In genomic region chr11:6519491-6520033, GRCm38 (mm10) we compare ENCODE assay signal across 10 mouse cellular contexts. TPM values are rescaled to one million over a fixed set of nuclear protein-coding genes. Genes with fewer than 3 reads are reported as not detected.
DNase-seq lines count a peak whose midpoint lies in the region; ATAC-seq and TF ChIP-seq lines count a peak whose summit lies in the region.
"Had no signal": no experiment of that assay in that cellular context is flagged by ENCODE, and none has a peak within 500 bp of the region (broad histone marks: within the 10 kb centered on the region; RNA-seq: fewer than 3 reads in every experiment).

No protein-coding gene starts in this region.

- H3K9me3 ChIP-seq in liver, embryonic 16.5 days (replicated peaks; ENCODE audit: control insufficient read depth, low read length): no peaks in the 10 kb centered on the region
- H3K9me3 ChIP-seq in midbrain, embryonic 13.5 days: no peaks in the 10 kb centered on the region
- H3K9me3 ChIP-seq: embryonic facial prominence, embryonic 10.5 days had no signal

- no peak overlapping the region for H3K27ac ChIP-seq in gastrocnemius, adult 2 months
- peak overlapping the region; percentile 71 for H3K27ac ChIP-seq in liver, embryonic 16.5 days (ENCODE audit: low read length)
- no peak overlapping the region for H3K27ac ChIP-seq in midbrain, embryonic 13.5 days
- H3K27ac ChIP-seq: embryonic facial prominence, embryonic 10.5 days; hindbrain, postnatal 0 days had no signal

- H3K27me3 ChIP-seq in liver, embryonic 16.5 days (ENCODE audit: control insufficient read depth, insufficient read depth, low read depth, low read length): no peaks in the 10 kb centered on the region
- no peaks in the 10 kb centered on the region for H3K27me3 ChIP-seq in splenic B cell, adult 2 months (ENCODE audit: control insufficient read depth, insufficient read depth, low read length, poor library complexity, severe bottlenecking)
- H3K27me3 ChIP-seq in midbrain, embryonic 13.5 days: no peaks in the 10 kb centered on the region

- peak overlapping the region; percentile 25; the same call in 1 of the 2 replicates for H3K9ac ChIP-seq in liver, embryonic 16.5 days (ENCODE audit: low read depth, low read length)
- H3K9ac ChIP-seq in midbrain, embryonic 13.5 days (replicated peaks): no peak overlapping the region

- intact Hi-C loops in gastrocnemius, adult 2 months (cut with DNase I): no loop called here
- intact Hi-C loops in gastrocnemius, postnatal 14 days (cut with DNase I; ENCODE audit: low total_unique reads): no loop called here

- H3K4me1 ChIP-seq in liver, embryonic 16.5 days (ENCODE audit: control insufficient read depth, low read depth, low read length): peaks cover 3% of the 10 kb centered on the region; the same call in 1 of the 2 replicates
- 0 out of 2 replicates have a peak, but pooled peaks cover 4% of the 10 kb centered on the region for H3K4me1 ChIP-seq in midbrain, embryonic 13.5 days (replicated peaks)

- 12% methylated on average over 11 of the region's 11 CpGs for WGBS in liver, embryonic 16.5 days (ENCODE audit: insufficient replicate concordance)
- WGBS in midbrain, embryonic 13.5 days: 78% methylated on average over 11 of the region's 11 CpGs

- no peak for TF ChIP-seq CTCF in gastrocnemius, adult 2 months (IDR thresholded peaks at IDR 0.05)

- no peak for DNase-seq in gastrocnemius, adult 2 months
- DNase-seq in gastrocnemius, postnatal 14 days: no peak
- peak; percentile 24 for DNase-seq in T-cell, adult 2 months (ENCODE audit: low spot score)
- DNase-seq in splenic B cell, adult 2 months (ENCODE audit: low read depth, low spot score): peak; percentile 72
- DNase-seq in urinary bladder, adult 2 months (ENCODE audit: low spot score): no peak
- no peak for DNase-seq in adrenal gland, adult 2 months

- H3K36me3 ChIP-seq in liver, embryonic 16.5 days (ENCODE audit: control insufficient read depth, insufficient read depth): peaks cover under 1% of the 10 kb centered on the region
- H3K36me3 ChIP-seq in splenic B cell, adult 2 months (ENCODE audit: control insufficient read depth, insufficient read depth, low read length, poor library complexity, severe bottlenecking): peaks cover 18% of the 10 kb centered on the region
- peaks cover 7% of the 10 kb centered on the region for H3K36me3 ChIP-seq in midbrain, embryonic 13.5 days

- peak overlapping the region; percentile 47 for H3K4me3 ChIP-seq in gastrocnemius, adult 2 months
- peak overlapping the region; percentile 42 for H3K4me3 ChIP-seq in liver, embryonic 16.5 days (ENCODE audit: low read depth, low read length)
- H3K4me3 ChIP-seq in midbrain, embryonic 13.5 days (replicated peaks): no peak overlapping the region
- H3K4me3 ChIP-seq: embryonic facial prominence, embryonic 10.5 days had no signal

- 0 out of 2 replicates have a peak overlapping the region, but pooled peaks have one; percentile 8 for H3K4me2 ChIP-seq in liver, embryonic 16.5 days (ENCODE audit: low read depth, low read length)
- H3K4me2 ChIP-seq in midbrain, embryonic 13.5 days (replicated peaks): no peak overlapping the region

- peak; percentile 55 for ATAC-seq in liver, embryonic 16.5 days (ENCODE audit: low read depth)
- no peak for ATAC-seq in midbrain, embryonic 13.5 days
- ATAC-seq: hindbrain, postnatal 0 days had no signal

RNA-seq across cellular contexts. Expression of gene Myo1g, which starts 1.2 kb away (rescaled TPM):
- under 1 TPM; 0.36 to 0.56 TPM for total RNA-seq in gastrocnemius, adult 2 months (2021)
- total RNA-seq in gastrocnemius, postnatal 14 days (2021): 1 to 10 TPM in 1 of 2 experiments, under 1 TPM in 1; 0.94 to 1.2 TPM
- polyA plus RNA-seq in liver, embryonic 16.5 days (2015; fragmentation: Nextera tagmentation; extraction: Ambion mirVana): 8.5 and 8.7 TPM in 2 replicates
- 0.27 and 0.32 TPM in 2 replicates for polyA plus RNA-seq in midbrain, embryonic 13.5 days (2015; fragmentation: Nextera tagmentation; extraction: Ambion mirVana)
- 10.1 and 12.6 TPM in 2 replicates for polyA plus RNA-seq in urinary bladder, adult 2 months (2012; rRNA removed)
- total RNA-seq in adrenal gland, adult 2 months (2021): 1 to 10 TPM; 2.1 to 2.6 TPM
- polyA plus RNA-seq in adrenal gland, adult 2 months (2012; rRNA removed): 3.8 and 4.7 TPM in 2 replicates

RNA-seq across cellular contexts. Expression of gene Ccm2, which starts 27.1 kb away (rescaled TPM):
- total RNA-seq in gastrocnemius, adult 2 months (2021): 10 to 100 TPM; 20.8 to 23.8 TPM
- 10 to 100 TPM; 20.8 to 21.6 TPM for total RNA-seq in gastrocnemius, postnatal 14 days (2021)
- polyA plus RNA-seq in liver, embryonic 16.5 days (2015; fragmentation: Nextera tagmentation; extraction: Ambion mirVana): 34.5 and 36.0 TPM in 2 replicates
- 82.4 and 87.8 TPM in 2 replicates for polyA plus RNA-seq in midbrain, embryonic 13.5 days (2015; fragmentation: Nextera tagmentation; extraction: Ambion mirVana)
- 66.1 and 77.6 TPM in 2 replicates for polyA plus RNA-seq in urinary bladder, adult 2 months (2012; rRNA removed)
- total RNA-seq in adrenal gland, adult 2 months (2021): 10 to 100 TPM; 38.8 to 47.9 TPM
- polyA plus RNA-seq in adrenal gland, adult 2 months (2012; rRNA removed): 47.0 and 48.1 TPM in 2 replicates

RNA-seq across cellular contexts. Expression of gene Purb, which starts 43.8 kb away (rescaled TPM):
- total RNA-seq in gastrocnemius, adult 2 months (2021): 10 to 100 TPM; 19.9 to 23.5 TPM
- total RNA-seq in gastrocnemius, postnatal 14 days (2021): 10 to 100 TPM; 28.5 to 37.4 TPM
- 7.3 TPM in 2 replicates for polyA plus RNA-seq in liver, embryonic 16.5 days (2015; fragmentation: Nextera tagmentation; extraction: Ambion mirVana)
- polyA plus RNA-seq in midbrain, embryonic 13.5 days (2015; fragmentation: Nextera tagmentation; extraction: Ambion mirVana): 12.7 and 13.9 TPM in 2 replicates
- polyA plus RNA-seq in urinary bladder, adult 2 months (2012; rRNA removed): 22.3 and 29.5 TPM in 2 replicates
- total RNA-seq in adrenal gland, adult 2 months (2021): 10 to 100 TPM; 48.9 to 58.7 TPM
- 10.1 and 11.0 TPM in 2 replicates for polyA plus RNA-seq in adrenal gland, adult 2 months (2012; rRNA removed)

Comparison
In these comparisons a context has a peak if more than half of its experiments do, and no peak if none do; other contexts are left out.
1. DNase-seq: peak in T-cell, adult 2 months (single experiment) and splenic B cell, adult 2 months (single experiment); none in gastrocnemius, adult 2 months (single experiment), gastrocnemius, postnatal 14 days (single experiment), urinary bladder, adult 2 months (single experiment) and adrenal gland, adult 2 months (single experiment).